Mouse (Mus musculus) midbrain, embryonic 15.5 days (tissue): ENCODE measurements at regions not wholly inside any gene's neighbourhood (a gene's known extent, or its start where the extent isn't known, plus 50 kb on each side); places are given as distances from the start of the nearest gene placed in this dataset.
"Not testable (repeated sequence)": the region's sequence is repeated elsewhere in the genome, so short reads cannot be mapped to it uniquely, and the experiment has no call there.

ENCODE experiments used
- ATAC-seq: fragments of 200-750 bp; cut with Nextera tagmentation; replicated peaks from 2 replicates; pipeline ENCODE4 v1.8.0; 2017; ENCODE audit warnings: moderate TSS enrichment
- H3K27ac ChIP-seq: fragments of 300-500 bp; sonication (generic); 2 replicates; pipeline ENCODE4 v1.5.1; 2015; ENCODE audit warnings: mild to moderate bottlenecking, inconsistent platforms
- H3K27me3 ChIP-seq: fragments of 300-500 bp; sonication (generic); replicated peaks from 2 replicates; pipeline ENCODE4 v1.6.1; 2015; ENCODE audit warnings: inconsistent platforms
- H3K36me3 ChIP-seq: fragments of 300-500 bp; sonication (generic); replicated peaks from 2 replicates; pipeline ENCODE4 v1.6.1; 2015; ENCODE audit warnings: inconsistent platforms
- H3K4me1 ChIP-seq: fragments of 300-500 bp; sonication (generic); 2 replicates; pipeline ENCODE4 v1.6.1; 2015; ENCODE audit warnings: inconsistent platforms
- H3K4me2 ChIP-seq: fragments of 300-500 bp; sonication (generic); 2 replicates; pipeline ENCODE4 v1.6.1; 2015; ENCODE audit warnings: inconsistent platforms, mild to moderate bottlenecking, moderate library complexity
- H3K4me3 ChIP-seq: fragments of 300-500 bp; sonication (generic); 2 replicates; pipeline ENCODE4 v1.5.1; 2015; ENCODE audit warnings: mild to moderate bottlenecking, inconsistent platforms
- H3K9ac ChIP-seq: fragments of 300-500 bp; sonication (generic); 2 replicates; pipeline ENCODE4 v1.6.1; 2015; ENCODE audit warnings: mild to moderate bottlenecking, inconsistent platforms
- H3K9me3 ChIP-seq: fragments of 300-500 bp; sonication (generic); 2 replicates; pipeline ENCODE4 v1.6.1; 2016; ENCODE audit warnings: inconsistent platforms
- WGBS: fragments of 180-500 bp; shearing (Covaris S2); methylation state at CpG from one replicate; pipeline ENCODE4 v1.1.7; 2015; ENCODE audit warnings: mixed read lengths; 5-methylcytosine and 5-hydroxymethylcytosine counted together

- WGBS, result 89% methylated on average over 2 of the region's 2 CpGs
- H3K27ac ChIP-seq, H3K4me3 ChIP-seq, H3K9ac ChIP-seq, H3K9me3 ChIP-seq, H3K4me1 ChIP-seq, ATAC-seq, H3K27me3 ChIP-seq, H3K4me2 ChIP-seq, H3K36me3 ChIP-seq: not testable (repeated sequence)
These were observed 132.1 kb upstream of the Gdi2 start for GRCm38 (mm10) chr13:3405783-3406182.

DNA sequence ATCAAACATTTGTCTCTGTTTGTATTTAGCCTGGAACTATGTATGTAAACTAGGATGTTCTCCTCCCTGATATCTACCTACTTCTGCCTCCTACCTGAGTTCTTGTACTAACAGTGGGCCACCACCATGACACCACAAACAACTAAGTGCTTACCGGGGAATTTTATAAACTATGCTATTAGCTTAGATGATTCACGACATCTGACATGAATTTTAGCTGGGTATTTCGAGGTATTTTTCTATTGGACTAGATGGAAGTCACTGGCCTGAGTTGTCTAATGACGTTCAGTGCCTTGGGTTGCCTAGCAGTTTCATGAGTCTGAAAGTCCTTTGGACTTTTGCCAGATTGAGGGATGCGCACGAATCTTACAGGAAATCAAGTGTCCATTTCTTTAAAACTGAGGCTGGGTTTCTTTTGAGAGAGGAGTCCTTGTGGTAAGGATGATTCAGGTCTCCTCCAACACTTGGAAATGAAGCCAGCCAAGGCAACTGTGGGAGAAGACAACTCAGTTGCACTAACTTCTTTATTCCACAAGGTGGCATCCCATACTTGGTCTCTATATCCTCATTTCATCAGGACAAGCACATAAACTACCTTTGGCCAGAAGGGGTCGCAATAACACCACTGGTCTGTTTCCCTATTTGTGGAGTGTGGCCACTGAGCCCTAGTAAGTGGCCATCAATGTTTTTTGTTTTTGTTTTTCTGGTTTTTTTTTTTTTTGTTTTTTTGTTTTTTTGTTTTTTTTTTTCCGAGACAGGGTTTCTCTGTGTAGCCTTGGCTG is 131.4 kb upstream of the Gdi2 start:
- H3K27ac ChIP-seq, H3K9ac ChIP-seq, H3K4me3 ChIP-seq, H3K9me3 ChIP-seq, H3K36me3 ChIP-seq, H3K4me2 ChIP-seq, H3K27me3 ChIP-seq, H3K4me1 ChIP-seq: not testable (repeated sequence)
- 44% methylated on average over 8 of the region's 8 CpGs for WGBS
- peak; percentile 78 for ATAC-seq

DNA sequence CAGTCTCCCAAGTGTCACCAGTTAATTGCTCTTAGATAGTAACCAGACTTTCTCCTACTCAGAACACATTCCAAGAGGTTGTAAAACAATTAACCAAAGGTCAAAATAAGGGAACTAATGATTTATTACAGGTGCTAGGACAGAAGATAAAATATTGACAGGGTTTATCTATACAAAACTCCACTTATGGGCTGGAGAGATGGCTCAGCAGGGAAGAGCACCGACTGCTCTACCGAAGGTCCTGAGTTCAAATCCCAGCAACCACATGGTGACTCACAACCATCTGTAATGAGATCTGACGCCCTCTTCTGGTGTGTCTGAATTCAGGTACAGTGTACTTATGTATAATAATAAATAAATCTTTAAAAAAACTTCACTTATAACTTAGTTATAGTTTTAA is 127.6 kb upstream of the Gdi2 start:
- H3K9me3 ChIP-seq, H3K4me2 ChIP-seq, H3K4me3 ChIP-seq, ATAC-seq, H3K9ac ChIP-seq, H3K4me1 ChIP-seq, H3K36me3 ChIP-seq, H3K27ac ChIP-seq, H3K27me3 ChIP-seq: not testable (repeated sequence)
- WGBS, result 69% methylated on average over 3 of the region's 3 CpGs

- no peaks in the 10 kb centered on the region for H3K4me1 ChIP-seq
- no peak for ATAC-seq
- 64% methylated on average over 1 of the region's 1 CpGs for WGBS
These were observed 120.8 kb upstream of the Gdi2 start for GRCm38 (mm10) chr13:3417026-3417425.

DNA sequence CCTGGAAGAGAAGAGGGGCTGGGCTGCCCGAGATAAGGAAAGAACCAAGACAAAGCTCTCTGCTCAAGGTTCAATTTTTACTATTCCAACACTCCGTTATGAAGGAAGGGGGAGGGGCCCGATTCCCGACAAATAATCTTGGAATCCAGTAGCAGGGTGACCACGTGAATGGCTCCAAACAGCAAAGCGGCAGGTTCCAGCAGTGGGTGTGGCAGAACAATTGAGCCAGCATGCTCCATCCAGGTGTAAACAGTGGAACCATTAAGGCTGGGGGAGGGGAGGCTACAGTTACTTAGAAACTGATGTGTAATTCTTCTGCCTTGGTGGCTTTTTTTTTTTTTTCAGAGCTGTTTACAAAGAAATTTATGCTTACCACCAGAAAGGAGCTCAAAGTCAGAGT is 82.5 kb upstream of the Gdi2 start:
- H3K4me1 ChIP-seq, H3K4me3 ChIP-seq, H3K36me3 ChIP-seq, H3K9me3 ChIP-seq, ATAC-seq, H3K4me2 ChIP-seq, H3K9ac ChIP-seq, H3K27ac ChIP-seq, H3K27me3 ChIP-seq: not testable (repeated sequence)
- 84% methylated on average over 6 of the region's 6 CpGs for WGBS

More at GRCm38 (mm10) chr13:3417026-3417425, 120.8 kb upstream of the Gdi2 start:
- Histone ChIP-seq H3K36me3 (no peaks in the 10 kb centered on the region), H3K27ac (no peak overlapping the region), H3K27me3 (no peaks in the 10 kb centered on the region), H3K9ac (no peak overlapping the region), H3K9me3 (no peaks in the 10 kb centered on the region), H3K4me2 (no peak overlapping the region), H3K4me3 (no peak overlapping the region)

DNA sequence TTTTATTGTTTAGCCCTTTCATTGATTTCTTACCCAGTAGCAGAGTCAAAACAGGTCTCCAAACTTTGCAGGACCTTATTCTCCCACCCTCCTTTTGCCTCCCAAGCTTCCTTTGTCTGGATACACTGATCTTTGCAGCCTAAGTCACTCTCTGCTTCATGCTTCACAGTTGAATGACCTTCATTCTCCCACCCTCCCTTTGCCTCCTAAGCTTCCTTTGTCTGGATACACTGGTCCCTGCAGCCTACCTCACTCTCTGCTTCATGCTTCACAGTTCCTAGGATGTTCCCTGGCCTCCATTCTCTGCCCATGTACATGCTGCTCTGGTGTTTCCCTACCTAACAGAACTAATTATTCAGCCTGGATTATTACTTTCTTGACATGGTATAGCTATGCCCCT is 61.0 kb upstream of the Gdi2 start:
- Histone ChIP-seq H3K27ac (no peak overlapping the region), H3K4me2 (no peak overlapping the region), H3K36me3 (no peaks in the 10 kb centered on the region), H3K4me1 (peaks cover 7% of the 10 kb centered on the region; the same call in 1 of the 2 replicates), H3K4me3 (no peak overlapping the region), H3K27me3 (no peaks in the 10 kb centered on the region), H3K9ac (no peak overlapping the region), H3K9me3 (no peaks in the 10 kb centered on the region)
- no peak for ATAC-seq

DNA sequence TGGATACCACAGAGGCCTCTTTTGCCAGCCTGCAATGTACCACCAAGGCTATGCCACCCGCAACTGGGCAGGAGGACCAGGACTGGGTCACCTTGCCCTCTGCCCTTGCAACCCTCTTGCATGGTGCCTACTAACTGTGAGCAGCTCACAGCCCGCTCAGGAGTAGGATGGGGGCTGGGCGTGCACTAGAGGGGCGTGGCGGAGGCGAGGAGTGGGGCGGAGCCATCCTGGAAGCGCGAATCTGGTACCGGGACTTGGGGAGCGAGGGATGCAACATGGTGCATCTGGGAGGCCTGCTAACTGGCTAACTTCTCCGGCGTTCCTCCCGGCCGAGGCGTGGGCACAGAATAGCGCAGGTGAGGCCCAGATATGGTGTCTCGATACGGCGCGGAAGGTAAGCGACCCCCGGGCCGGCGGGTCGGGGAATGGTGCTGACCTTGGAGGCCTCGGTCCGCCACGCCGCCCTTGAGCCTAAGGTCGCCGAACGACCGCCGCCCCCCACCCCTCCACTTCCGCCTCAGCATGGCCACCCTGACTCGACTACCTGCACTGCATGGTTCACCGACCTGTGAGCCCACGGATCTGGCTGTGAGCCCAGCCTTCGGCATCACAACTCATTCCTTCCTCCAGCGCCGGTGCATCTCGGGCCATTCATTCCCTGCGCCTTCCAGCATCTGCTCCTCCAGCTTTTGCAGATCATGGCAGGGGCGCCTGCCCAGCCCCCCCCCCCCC is 59.7 kb upstream of the Gdi2 start:
- Histone ChIP-seq H3K27ac (peak overlapping the region; percentile 31; the same call in 1 of the 2 replicates), H3K36me3 (no peaks in the 10 kb centered on the region)
- 6% methylated on average over 32 of the region's 45 CpGs for WGBS

More for the DNA sequence above, 59.7 kb upstream of the Gdi2 start:
- H3K27me3 ChIP-seq, result no peaks in the 10 kb centered on the region
- H3K9me3 ChIP-seq, result no peaks in the 10 kb centered on the region
- H3K4me3 ChIP-seq, result peak overlapping the region; percentile 84
- peak; percentile 99 for ATAC-seq
- H3K4me2 ChIP-seq, result peak overlapping the region; percentile 90
- H3K4me1 ChIP-seq, result peaks cover 7% of the 10 kb centered on the region; the same call in 1 of the 2 replicates
- peak overlapping the region; percentile 57 for H3K9ac ChIP-seq
